Mouse (Mus musculus): ENCODE results near the gene Trim15.

Trim15 gene

DNA sequence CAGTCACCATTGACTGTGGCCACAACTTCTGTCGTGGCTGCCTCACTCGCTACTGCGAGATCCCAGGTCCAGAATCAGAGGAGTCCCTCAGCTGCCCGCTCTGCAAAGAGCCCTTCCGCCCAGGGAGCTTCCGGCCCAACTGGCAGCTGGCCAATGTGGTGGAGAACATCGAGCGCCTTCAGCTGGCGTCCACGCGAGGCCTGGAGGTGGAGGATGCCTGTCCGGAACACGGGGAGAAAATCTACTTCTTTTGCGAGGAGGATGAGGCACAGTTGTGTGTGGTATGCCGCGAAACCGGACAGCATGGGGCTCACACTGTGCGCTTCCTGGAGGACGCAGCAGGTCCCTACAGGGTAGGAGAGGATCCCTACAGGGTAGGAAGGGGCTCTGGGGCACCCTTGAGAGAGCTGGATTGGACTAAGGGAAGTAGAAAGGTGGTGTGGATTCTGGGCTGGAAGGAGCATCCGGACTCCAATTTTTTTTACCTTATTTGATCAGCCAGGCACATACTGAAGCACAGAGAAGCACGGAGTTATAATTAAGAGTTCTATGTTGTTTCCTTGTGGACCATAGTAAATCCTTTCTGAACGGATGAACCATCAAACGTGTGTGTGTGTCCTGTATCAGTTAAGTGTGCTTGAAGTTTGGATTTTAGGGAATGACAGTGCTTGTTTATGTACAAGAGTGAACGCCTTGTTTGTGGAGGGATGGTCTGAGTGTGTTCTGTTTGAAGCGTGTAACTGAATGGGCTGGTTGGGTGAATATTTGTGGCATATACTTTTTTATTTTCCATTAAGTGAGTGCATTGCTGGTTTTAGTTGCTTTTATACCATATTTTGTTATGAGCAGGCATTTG, 3.2 kb upstream of the Trim15 start:
- CTCF ChIA-PET: no interaction called here

DNA sequence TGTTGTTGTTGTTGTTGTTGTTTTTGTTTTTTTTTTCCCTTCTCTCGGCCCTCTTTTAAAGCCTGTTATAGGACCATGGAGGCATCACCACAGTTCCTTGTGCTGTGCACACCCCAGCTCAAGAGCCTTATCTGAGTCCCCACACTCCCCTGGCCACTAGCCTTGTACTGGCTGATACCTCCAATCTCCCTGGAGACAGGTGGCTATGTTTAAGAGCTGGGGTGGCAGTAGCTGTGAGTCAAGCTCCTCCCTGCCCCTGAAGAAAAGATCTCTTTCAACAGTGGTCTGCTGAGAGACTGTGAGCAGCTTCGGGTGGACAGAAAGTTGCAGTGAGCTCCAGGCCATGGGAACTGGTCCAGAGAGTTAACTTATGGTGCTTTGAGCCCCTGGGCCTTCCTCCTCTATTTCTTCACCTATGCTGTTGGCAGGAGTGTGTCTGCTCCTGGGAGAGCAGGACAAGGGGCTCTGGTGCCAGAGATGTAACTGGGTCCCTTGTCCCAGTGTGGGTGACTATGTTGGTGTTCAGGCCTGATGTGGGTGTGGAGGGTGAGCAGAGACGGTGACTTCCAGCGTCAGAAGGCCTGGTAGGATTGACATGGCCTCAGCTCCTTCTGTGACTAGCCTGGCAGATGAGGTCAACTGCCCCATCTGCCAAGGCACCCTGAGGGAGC, 2.4 kb upstream of the Trim15 start, which contains the start of gene Trim10:
Gene Trim10, plus strand, starts transcription at position 291 of the 671 bp plus-strand sequence.
- CTCF ChIA-PET: no interaction called here

DNA sequence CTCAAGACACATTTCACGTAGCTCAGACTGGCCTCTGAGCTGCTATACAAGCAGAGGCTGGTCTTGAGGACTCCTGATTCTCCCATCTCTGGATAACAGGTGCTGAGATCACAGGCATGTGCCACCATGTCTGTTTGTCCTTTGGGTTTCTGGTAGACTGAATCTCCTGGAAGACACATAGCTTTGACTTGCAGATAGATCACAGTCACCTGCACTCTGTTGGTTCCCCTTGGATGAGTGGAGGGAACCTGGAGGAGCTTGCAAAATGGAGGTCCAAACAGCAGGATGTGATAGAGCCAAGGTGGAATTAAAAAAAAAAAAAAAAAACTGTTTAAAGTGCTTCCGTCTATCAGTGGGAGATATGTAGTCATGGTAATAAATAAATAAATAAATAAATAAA, 1.8 kb upstream of the Trim15 start:
- CTCF ChIA-PET: no interaction called here

DNA sequence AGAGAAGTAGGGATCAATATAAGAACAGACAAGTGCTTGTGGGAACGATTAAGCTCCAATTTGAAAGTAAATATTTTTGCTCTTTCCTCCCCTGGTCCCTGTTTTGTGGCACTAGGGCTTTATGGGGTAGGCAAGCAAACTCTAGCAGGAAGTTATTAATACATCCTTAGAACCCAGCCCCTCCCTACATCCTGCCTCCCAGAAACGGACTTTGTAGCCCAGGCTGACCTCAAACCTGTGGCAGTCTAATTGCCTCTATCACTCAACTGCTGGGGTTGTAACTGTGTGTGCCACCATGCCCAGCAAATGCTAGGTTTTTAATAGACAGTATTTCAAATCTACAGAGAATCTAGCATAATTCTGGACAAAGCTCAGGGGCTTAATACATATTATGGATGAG, 5.3 kb downstream of the Trim15 start:
- CTCF ChIA-PET: no interaction called here

DNA sequence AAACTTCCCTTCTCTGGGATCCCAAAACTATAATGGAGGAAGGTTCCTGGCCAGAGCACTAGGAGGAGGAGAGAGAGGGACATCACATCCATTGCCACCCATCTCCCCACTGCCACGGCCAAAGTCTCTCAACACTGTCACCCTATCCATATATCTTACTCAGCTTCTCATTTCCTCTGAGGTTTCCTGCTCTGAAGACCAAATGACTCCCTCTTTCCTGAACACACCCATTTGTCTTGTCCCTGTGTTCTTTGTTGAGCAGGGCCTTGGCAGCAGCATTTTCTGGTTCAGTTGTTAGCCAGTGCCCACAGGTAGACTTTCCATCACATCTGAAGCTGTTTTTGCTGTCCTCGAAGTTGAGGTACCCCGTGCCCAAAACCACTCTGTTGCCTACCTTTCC, 8.8 kb downstream of the Trim15 start:
- CTCF ChIA-PET: no interaction called here

DNA sequence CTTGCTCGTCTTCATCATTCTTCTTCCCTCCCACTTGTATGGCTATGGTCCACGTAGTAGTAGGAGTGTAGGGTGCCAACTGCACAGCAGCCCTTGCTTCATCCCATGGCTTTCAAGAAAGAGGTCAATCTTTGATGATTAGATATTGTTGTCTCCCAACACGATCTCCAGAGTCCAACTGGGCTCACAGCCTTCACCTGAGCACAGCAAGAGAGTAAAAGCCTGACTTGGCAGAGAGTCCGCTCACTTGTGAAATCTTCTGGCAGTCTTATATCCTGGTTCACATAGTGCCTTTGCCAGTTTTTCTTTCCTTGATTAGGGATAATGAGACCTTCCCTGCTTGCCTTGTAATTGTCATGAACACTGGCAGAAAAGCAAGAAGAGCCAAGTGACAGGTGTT, 10.8 kb downstream of the Trim15 start:
- CTCF ChIA-PET: no interaction called here

DNA sequence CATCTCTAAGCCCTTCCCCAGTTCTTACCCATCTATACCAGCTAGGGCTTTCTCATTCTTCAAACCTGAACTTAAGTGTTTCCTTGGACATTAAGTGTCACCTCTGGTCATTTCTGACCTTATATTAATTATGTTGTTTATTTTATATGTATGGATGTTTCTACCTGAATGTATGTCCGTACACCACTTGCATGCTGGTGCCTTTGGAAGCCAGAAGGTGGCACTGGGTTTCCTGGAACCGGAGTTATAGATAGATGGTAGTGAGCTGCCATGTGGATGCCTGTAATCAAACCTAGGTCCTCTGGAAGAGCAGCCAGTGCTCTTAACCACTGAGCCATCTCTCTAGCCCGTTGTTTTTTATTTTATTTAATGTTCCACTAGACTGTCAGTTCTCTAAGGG, 11.5 kb downstream of the Trim15 start:
- CTCF ChIA-PET: interaction anchor here (0.7 kb wide), 1 partner anchor 32 kb away, joined by 7 read pairs; no protein-coding TSS in a partner anchor

DNA sequence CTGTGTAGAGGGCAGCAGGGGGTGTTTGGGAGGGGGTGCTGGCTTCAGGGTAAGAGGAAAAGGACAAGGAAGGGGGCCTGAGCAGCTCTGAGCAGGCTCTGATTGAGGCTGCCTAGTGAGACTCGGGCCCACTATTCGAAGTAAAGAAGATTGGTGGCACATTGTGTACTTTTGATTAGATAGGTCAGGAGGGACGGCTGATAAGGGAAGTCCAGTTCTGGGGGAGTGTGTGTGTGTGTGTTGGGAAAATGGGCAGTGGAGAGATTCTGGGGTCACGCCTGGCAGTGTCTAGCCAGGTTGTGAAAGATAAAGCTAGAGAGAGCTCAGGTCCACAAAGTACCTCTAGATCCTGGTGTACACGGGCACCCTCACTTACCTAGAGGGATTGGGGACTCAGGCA, 15.4 kb downstream of the Trim15 start:
- CTCF ChIA-PET: no interaction called here

DNA sequence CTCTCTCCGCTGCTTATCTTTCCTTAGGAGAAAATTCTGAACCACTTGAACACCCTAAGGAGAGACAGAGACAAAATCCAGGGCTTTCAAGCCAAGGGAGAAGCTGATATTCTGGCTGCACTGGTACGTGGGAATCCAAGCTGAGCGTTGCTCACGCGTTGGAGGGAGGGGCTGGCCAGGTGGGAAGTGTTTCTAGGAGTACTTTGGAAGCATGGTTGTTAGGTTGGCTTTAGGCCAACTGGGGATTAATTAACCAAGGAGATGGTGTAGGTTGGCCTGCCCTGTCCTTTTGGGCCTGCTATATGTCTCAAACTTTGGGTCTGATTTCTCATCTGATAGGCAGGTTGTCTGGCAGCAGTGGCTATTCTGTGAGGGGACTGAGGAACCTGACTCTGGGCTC, 15.8 kb downstream of the Trim15 start:
- CTCF ChIA-PET: no interaction called here

DNA sequence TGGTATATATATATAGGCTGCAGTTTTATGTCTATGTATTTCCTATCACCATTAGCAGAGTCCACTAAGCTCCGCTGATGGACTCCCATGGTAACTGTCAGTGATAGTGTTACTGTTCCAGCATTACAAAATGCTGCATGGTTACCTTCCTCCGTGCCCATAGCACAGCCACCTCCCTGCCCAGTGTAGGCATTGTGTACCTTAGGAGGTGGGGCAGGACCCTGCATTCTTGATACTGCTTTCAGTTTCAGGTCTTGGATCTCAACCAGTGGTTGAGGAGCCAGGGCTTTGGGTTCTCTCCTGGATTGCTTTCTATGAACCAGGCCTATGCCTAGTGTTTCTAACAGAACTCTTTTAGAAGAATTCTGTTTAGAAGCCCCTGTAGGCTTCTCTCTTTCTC, 17.0 kb downstream of the Trim15 start:
- CTCF ChIA-PET: no interaction called here

DNA sequence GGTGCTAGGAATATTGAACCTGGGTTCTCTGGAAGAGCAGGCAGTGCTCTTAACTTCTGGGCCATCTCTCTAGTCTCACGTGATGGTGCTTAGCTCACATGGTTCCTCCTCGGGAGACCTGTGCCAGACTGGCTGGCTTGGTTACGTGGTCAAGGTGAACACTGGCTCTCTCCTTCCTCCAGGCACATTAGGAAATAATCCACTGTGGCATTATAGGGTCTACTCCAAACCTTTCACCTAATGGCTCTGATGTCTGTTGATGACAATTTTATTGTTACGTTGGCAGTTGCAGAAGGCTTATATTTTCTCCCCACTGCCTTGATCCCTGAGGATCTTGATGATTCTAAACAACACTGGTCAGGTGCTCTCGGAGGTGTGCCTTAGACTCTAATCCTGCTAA, 18.1 kb downstream of the Trim15 start:
- CTCF ChIA-PET: no interaction called here

DNA sequence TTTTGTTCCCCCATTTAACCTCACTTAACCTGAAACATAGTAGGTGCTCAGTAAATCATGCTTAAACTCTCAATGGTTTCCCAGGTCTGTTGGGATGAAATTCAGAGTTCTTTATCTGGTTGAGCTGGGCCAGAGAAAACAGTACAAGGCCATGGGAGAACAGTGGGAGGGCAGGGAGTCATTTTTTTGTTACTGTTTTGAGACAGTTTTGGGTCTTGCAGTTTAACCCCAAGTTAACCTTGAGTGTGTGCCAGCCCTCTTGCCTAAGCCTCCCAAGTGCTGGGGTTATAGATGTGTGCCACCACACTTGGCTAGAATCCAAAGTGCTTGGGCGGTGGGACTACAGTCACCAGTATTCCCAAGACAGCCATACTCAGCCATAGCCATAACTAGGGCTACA, 22.3 kb downstream of the Trim15 start:
- CTCF ChIA-PET: no interaction called here

DNA sequence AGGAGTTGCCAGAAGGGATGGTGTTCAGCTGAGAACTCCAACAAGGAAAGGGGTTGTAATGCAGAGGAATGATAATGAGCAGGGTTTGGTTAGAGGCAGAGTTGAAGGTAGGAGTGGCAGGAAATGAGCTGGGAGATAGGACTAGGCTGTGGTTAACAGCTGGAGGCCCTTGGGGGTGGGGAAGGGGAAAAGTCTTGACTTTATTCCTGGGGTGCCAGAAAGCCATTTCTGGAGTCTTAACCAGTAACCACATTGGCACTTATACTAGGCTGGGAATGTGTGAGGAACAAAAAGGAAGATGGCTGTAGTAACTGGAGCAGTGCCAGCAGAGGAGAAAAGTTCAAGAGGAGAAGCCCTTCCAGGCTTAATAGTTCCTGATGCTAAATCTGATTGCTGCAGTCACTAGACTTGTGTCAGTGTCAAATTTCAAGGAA, 22.7 kb downstream of the Trim15 start:
- CTCF ChIA-PET: no interaction called here

DNA sequence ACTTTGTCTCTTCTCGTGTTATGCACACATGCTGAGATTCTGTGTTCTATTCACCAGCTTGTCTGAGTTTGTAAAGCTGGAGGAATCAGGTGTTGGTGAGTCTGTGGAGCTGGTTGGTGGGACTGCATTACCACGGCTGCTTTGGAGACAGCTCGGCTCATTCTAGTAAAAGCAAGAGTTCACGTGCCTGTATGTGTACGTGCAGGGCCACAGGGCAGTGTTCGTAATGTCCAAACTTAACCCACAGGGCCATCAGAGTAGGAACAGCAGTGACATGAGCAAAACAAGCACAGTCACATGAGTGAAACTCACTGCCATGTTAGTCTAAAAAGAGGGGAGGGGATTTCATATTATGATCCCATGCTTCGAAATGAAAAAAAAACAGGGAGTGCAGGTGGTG, 23.3 kb downstream of the Trim15 start:
- CTCF ChIA-PET: interaction anchor here (0.6 kb wide), 1 partner anchor 11 kb away, joined by 3 read pairs; no protein-coding TSS in a partner anchor

DNA sequence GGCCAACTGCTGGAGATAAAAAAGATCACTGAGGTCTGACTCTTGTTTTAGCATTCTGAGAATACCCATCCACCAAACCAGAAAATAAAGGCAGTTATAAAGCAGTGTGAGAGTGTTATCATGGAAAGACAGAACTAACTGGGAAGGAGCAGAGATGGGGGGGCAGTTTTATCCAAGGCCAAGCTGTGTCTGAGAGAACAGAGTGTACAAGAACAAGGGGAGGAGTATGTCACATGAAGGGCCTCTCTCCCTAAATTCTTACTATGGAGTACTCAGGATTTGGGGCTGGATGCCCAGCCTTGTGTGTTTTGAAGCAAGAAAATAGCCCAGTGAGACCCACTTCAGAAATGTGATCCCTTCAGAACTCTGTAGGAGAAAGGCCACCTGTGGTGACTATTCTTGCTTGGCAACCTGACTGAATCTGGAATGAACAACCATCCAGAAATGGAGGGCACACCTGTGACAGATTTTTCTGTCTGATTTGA, 26.0 kb downstream of the Trim15 start:
- CTCF ChIA-PET: no interaction called here

DNA sequence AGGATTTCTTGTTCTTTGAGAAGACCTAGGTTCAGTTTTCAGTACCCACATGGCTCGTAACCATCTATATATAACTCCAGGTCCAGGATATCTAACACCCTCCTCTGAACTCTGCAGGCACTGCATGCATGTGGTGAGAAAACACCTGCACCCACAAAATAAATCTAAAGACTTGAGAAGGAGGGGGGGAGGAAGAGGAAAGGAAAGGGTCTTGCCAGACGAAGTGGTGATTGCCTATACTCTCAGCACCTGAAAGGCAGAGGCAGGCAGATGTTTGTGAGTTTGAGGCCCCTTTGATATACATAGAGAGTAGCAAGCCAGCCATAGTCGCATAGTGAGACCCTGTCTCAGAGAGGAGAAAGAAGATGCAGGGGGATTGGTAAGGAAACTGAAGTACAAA, 27.1 kb downstream of the Trim15 start:
- CTCF ChIA-PET: no interaction called here

DNA sequence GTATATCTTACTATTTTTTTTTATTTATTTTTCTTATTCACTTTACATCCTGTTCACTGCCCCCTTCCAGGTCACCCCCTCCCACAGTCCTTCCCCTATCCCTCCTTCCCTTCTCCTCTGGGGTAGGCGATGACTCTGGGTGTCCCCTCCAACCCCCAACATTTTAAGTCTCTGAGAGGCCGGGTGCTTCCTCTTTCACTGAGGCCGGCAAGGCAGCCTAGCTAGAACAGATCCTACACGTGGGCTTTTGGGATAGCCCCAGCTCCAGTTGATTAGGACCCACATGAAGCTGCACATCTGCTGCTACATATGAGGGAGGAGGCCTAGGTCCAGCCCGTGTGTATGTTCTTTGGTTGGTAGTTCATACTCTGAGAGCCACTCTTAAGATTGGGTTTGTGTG, 28.0 kb downstream of the Trim15 start:
- CTCF ChIA-PET: no interaction called here

DNA sequence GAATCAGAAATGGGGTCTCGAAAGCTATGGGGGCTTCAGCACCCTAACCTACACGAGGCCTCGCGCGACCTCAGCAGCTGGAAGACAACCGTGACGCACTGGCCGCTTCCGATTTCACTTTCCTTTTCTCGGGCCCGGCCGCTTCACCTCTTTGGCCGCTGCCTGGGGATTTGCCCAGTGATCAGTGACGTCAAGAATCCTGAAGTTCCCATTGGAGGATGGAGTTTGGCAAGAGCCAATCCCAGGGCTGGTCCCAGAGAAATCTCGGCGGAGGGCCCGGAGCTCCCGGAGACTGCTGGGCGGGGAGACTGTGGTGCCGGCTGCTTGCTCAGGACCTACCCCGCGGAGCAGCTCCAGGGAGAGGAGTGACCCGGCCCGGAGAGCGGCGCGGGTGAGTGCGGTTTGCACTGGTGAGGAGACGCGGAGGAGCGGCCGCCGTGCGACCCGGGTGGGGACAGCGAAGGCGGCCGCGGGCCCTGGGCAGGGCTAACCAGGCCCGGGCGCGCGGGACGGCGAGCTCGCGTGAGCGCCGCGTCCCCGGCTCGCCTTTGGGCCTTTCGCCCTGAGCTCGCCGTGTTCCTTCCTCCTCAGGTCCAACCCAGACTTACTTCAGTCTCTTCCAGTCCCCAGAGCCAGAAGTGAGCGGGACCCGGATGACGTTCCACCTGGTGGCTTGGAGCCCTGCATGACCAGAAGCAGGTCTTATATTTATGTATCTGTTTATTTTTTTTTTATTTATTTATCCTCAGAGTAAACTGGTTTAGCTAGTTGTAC, 29.9 kb downstream of the Trim15 start, which contains the start of gene Trim26:
Gene Trim26, plus strand, starts transcription at position 261 of the 774 bp plus-strand sequence.
- CTCF ChIA-PET: interaction anchor here (0.7 kb wide), 1 partner anchor 9 kb away, joined by 11 read pairs; no protein-coding TSS in a partner anchor

DNA sequence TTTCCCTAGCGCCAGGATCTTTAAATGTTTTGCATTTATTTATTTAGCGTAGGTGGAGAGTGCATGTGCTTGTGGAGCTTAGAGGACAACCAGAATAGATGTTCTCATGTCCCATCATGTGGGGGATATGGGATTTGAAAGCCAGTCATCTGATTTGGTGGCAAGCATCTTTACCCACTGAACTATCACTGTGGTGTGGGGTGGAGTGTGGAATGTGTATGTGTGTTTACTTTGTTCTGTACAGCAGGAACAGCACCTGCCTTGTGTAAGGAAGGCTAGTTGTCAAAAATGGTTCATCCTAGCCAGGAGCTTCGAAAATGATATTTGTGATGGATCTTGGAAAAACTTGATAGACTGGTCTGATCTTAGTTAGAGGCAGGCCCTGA, 30.6 kb downstream of the Trim15 start:
- CTCF ChIA-PET: interaction anchor here (0.7 kb wide), 1 partner anchor 8 kb away, joined by 11 read pairs; no protein-coding TSS in a partner anchor

DNA sequence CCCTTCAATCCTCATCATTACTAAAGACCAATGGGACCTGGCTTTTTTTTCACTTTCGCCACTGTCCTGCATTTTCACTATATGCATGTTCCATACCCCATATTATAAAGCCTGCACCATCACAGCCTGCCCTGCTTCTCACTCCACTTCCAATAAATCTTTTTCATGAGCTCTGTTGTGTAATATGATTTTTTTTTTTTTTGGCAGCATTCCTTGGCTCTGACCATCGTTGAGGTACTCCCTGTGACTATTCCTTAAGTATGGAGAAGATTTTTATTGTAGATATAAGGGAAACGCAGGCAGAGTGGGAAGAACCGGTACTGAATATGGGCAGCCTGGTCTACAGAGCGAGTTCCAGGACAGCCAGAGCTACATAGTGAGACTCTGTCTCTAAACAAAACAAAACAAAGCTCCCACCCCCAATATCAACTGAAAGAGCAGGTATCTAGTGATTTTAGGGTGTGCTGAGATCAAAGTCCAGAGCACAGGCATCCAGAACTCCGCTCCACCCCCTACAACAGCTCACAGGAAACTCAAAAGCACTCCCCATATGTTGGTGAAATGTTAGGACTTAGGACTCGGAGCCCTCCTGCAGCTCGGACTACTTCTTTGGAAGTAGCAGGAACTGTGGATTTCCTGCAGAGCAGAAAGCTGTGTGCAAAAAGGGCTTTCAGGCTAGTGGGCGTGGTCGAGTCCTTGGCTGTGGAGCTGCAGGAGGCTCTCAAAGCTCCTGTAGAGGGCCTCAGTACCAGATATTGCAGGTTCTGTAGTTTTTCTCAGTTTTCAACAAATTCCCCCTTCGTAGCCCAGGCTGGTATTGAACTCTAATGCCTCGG, 31.2 kb downstream of the Trim15 start:
- CTCF ChIA-PET: interaction anchor here (0.5 kb wide), 1 partner anchor 520 kb away, joined by 6 read pairs; no protein-coding TSS in a partner anchor

DNA sequence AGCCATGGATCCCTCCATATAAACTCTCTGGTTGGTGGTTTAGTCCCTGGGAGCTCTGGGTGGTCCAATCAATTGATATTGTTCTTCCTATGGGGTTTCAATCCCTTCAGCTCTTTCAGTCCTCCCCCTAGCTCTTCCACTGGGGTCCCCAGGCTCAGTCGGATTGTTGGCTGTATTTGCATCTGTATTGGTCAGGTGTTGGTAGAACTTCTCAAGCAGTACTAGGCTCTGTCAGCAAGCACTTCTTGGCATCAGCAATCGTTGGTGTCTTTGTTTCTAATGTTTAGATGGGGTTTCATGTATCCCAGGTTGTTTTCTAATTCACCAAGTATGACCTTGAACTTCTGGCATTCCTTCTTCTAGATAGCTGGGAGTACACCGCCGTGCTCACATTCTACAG, 34.3 kb downstream of the Trim15 start:
- CTCF ChIA-PET: no interaction called here
